Mouse (Mus musculus): ENCODE data around the gene Dock4.

Dock4 gene

GRCm38 (mm10) chr12:40445648-40446449 lies at the start of gene Dock4, which contains the start of gene Zfp277:
TSS of gene Dock4 (plus strand) at chr12:40445952.
TSS of gene Zfp277 (minus strand) at chr12:40445902.
- peak; percentile 99 for DNase-seq (ENCODE audit: low read depth, low spot score)

GRCm38 (mm10) chr12:40398916-40399315 lies 46.8 kb upstream of the Dock4 start:
- no peak for DNase-seq (ENCODE audit: low read depth, low spot score)

- no peak for DNase-seq (ENCODE audit: low read depth, low spot score)
Observed at GRCm38 (mm10) chr12:40399386-40399785, 46.4 kb upstream of the Dock4 start.

GRCm38 (mm10) chr12:40399812-40400211 lies 45.9 kb upstream of the Dock4 start:
- no peak for DNase-seq (ENCODE audit: low read depth, low spot score)

- no peak for DNase-seq (ENCODE audit: low read depth, low spot score)
Observed at GRCm38 (mm10) chr12:40414682-40415311, 31.0 kb upstream of the Dock4 start.

GRCm38 (mm10) chr12:40415312-40415925 lies 30.3 kb upstream of the Dock4 start:
- no peak for DNase-seq (ENCODE audit: low read depth, low spot score)

- no peak for DNase-seq (ENCODE audit: low read depth, low spot score)
Observed at GRCm38 (mm10) chr12:40417257-40417656, 28.5 kb upstream of the Dock4 start.

- DNase-seq (ENCODE audit: low read depth, low spot score): no peak
Observed at GRCm38 (mm10) chr12:40424991-40425390, 20.8 kb upstream of the Dock4 start.

GRCm38 (mm10) chr12:40427606-40428005 lies 18.1 kb upstream of the Dock4 start:
- DNase-seq (ENCODE audit: low read depth, low spot score): no peak

- peak; percentile 66 for DNase-seq (ENCODE audit: low read depth, low spot score)
Observed at GRCm38 (mm10) chr12:40429976-40430375, 15.8 kb upstream of the Dock4 start.

- no peak for DNase-seq (ENCODE audit: low read depth, low spot score)
Observed at GRCm38 (mm10) chr12:40431075-40431474, 14.7 kb upstream of the Dock4 start.

GRCm38 (mm10) chr12:40434101-40434500 lies 11.7 kb upstream of the Dock4 start:
- DNase-seq (ENCODE audit: low read depth, low spot score): no peak

- DNase-seq (ENCODE audit: low read depth, low spot score): peak; percentile 57
Observed at GRCm38 (mm10) chr12:40438049-40438448, 7.7 kb upstream of the Dock4 start.

GRCm38 (mm10) chr12:40445206-40445605 lies 546 bp upstream of the Dock4 start:
- no peak for DNase-seq (ENCODE audit: low read depth, low spot score)

GRCm38 (mm10) chr12:40446450-40447381 lies 964 bp downstream of the Dock4 start:
- peak; percentile 59 for DNase-seq (ENCODE audit: low read depth, low spot score)

GRCm38 (mm10) chr12:40447561-40448355 lies 2.0 kb downstream of the Dock4 start:
- no peak for DNase-seq (ENCODE audit: low read depth, low spot score)

GRCm38 (mm10) chr12:40449119-40449795 lies 3.5 kb downstream of the Dock4 start:
- DNase-seq (ENCODE audit: low read depth, low spot score): no peak

- no peak for DNase-seq (ENCODE audit: low read depth, low spot score)
Observed at GRCm38 (mm10) chr12:40456517-40456916, 10.8 kb downstream of the Dock4 start.

GRCm38 (mm10) chr12:40458977-40459376 lies 13.2 kb downstream of the Dock4 start:
- no peak for DNase-seq (ENCODE audit: low read depth, low spot score)

- no peak for DNase-seq (ENCODE audit: low read depth, low spot score)
Observed at GRCm38 (mm10) chr12:40459673-40460265, 14.0 kb downstream of the Dock4 start.
